Mouse (Mus musculus) intestine, embryonic 16.5 days (tissue): ENCODE results near the gene 1700016D06Rik. TPM values are rescaled to one million over a fixed set of nuclear protein-coding genes. Genes with fewer than 3 reads are reported as not detected.

Source experiments
- microRNA-seq: library from miRNA; unstranded; fragments of <30 nt; microRNA quantifications from one replicate; pipeline ENCODE4, GENCODE M21; 2016
- polyA plus RNA-seq: library from polyadenylated mRNA; unstranded; fragments of >200 nt; fragmentation: Nextera tagmentation; extraction: Ambion mirVana; gene quantifications from 2 replicates; pipeline ENCODE4 v1.2.1, GENCODE M21; 2015

The 1700016D06Rik gene
- polyA plus RNA-seq, 1 experiment from 2014 or later, result not detected

Small RNAs within 50 kb of the gene (microRNA-seq; reads per million reads assigned to microRNA genes)
- 2.0 reads per million for gene Mir7238

Other genes starting within 250 kb of the 1700016D06Rik start
- gene Rab20, start 222.4 kb downstream of the 1700016D06Rik start, polyA plus RNA-seq, result 25.5 and 27.6 TPM in 2 replicates
- 96.8 and 105 TPM in 2 replicates for gene Naxd, start 203.6 kb downstream of the 1700016D06Rik start, polyA plus RNA-seq
- gene Cars2, start 150.3 kb downstream of the 1700016D06Rik start, polyA plus RNA-seq, result 28.6 and 32.5 TPM in 2 replicates
- gene Ing1, start 145.5 kb downstream of the 1700016D06Rik start, polyA plus RNA-seq, result 21.5 and 22.0 TPM in 2 replicates
- 68.9 and 73.5 TPM in 2 replicates for gene Ankrd10, start 65.3 kb downstream of the 1700016D06Rik start, polyA plus RNA-seq
- gene Arhgef7, start 26.7 kb upstream of the 1700016D06Rik start, polyA plus RNA-seq, result 23.9 and 24.0 TPM in 2 replicates
- gene Tex29, start 139.4 kb upstream of the 1700016D06Rik start, polyA plus RNA-seq, result 0.37 TPM in 1 of 2 replicates, not detected in the other